Mouse (Mus musculus) ovary, postnatal 10 days (tissue): ENCODE data around the gene Senp5.
"Not testable (repeated sequence)": the region's sequence is repeated elsewhere in the genome, so short reads cannot be mapped to it uniquely, and the experiment has no call there.

ENCODE experiments used
- DNase-seq: peaks from one replicate; pipeline ENCODE4 v3.0.0; 2022; ENCODE audit warnings: low spot score

Gene Senp5

GRCm38 (mm10) chr16:32002509-32003477 lies at the start of gene Senp5:
Senp5 (minus strand) TSS chr16:32003287.
- DNase-seq = peak; percentile 67

- no peak for DNase-seq
Measured at GRCm38 (mm10) chr16:32042367-32042766, 39.3 kb upstream of the Senp5 start.

GRCm38 (mm10) chr16:32019678-32020077 lies 16.6 kb upstream of the Senp5 start:
- DNase-seq = no peak

GRCm38 (mm10) chr16:32010330-32010729 lies 7.2 kb upstream of the Senp5 start:
- no peak for DNase-seq

- DNase-seq = no peak
Measured at GRCm38 (mm10) chr16:32009913-32010312, 6.8 kb upstream of the Senp5 start.

- no peak for DNase-seq
Measured at GRCm38 (mm10) chr16:32008529-32009293, 5.6 kb upstream of the Senp5 start.

- no peak for DNase-seq
Measured at GRCm38 (mm10) chr16:32004731-32005130, 1.6 kb upstream of the Senp5 start.

- no peak for DNase-seq
Measured at GRCm38 (mm10) chr16:31996371-31996770, 6.7 kb downstream of the Senp5 start.

GRCm38 (mm10) chr16:31993946-31994345 lies 9.1 kb downstream of the Senp5 start:
- no peak for DNase-seq

- DNase-seq = no peak
Measured at GRCm38 (mm10) chr16:31993195-31993594, 9.9 kb downstream of the Senp5 start.

GRCm38 (mm10) chr16:31992039-31992438 lies 11.0 kb downstream of the Senp5 start:
- no peak for DNase-seq

- DNase-seq = no peak
Measured at GRCm38 (mm10) chr16:31980946-31981345, 22.1 kb downstream of the Senp5 start.

- no peak for DNase-seq
Measured at GRCm38 (mm10) chr16:31979501-31979900, 23.6 kb downstream of the Senp5 start.

- no peak for DNase-seq
Measured at GRCm38 (mm10) chr16:31975258-31975657, 27.8 kb downstream of the Senp5 start.

- DNase-seq = no peak
Measured at GRCm38 (mm10) chr16:31963224-31963623, 39.9 kb downstream of the Senp5 start.

GRCm38 (mm10) chr16:31948345-31948774 lies 54.7 kb downstream of the Senp5 start, which contains the start of the genes 0610012G03Rik and Ncbp2:
0610012G03Rik (minus strand) TSS chr16:31948494.
Ncbp2 (plus strand) TSS chr16:31948513.
- DNase-seq = peak; percentile 89

GRCm38 (mm10) chr16:31947901-31948316 lies 55.2 kb downstream of the Senp5 start:
- DNase-seq = peak; percentile 9

GRCm38 (mm10) chr16:31947333-31947732 lies 55.8 kb downstream of the Senp5 start:
- no peak for DNase-seq

- not testable (repeated sequence) for DNase-seq
Measured at GRCm38 (mm10) chr16:31945986-31946385, 57.1 kb downstream of the Senp5 start.

- no peak for DNase-seq
Measured at GRCm38 (mm10) chr16:31945372-31945771, 57.7 kb downstream of the Senp5 start.

- DNase-seq = no peak
Measured at GRCm38 (mm10) chr16:31944698-31945255, 58.3 kb downstream of the Senp5 start.

- peak; percentile 39 for DNase-seq
Measured at GRCm38 (mm10) chr16:31943980-31944379, 59.1 kb downstream of the Senp5 start.
